Mouse (Mus musculus) intestine, embryonic 16.5 days (tissue): ENCODE results near the gene Prkar2a. TPM values are rescaled to one million over a fixed set of nuclear protein-coding genes. Genes with fewer than 3 reads are reported as not detected.
A peak's percentile ranks its signal among the peaks of the same experiment; 100 is the strongest.

Experiments used
- ATAC-seq: fragments of 200-750 bp; cut with Nextera tagmentation; 2 replicates; pipeline ENCODE4 v1.8.0; 2017; ENCODE audit warnings: moderate TSS enrichment, moderate library complexity
- H3K27ac ChIP-seq: fragments of 300-500 bp; sonication (generic); 2 replicates; pipeline ENCODE4 v1.5.1; 2014; ENCODE audit warnings: mild to moderate bottlenecking, low read length
- H3K27me3 ChIP-seq: fragments of 300-500 bp; sonication (generic); replicated peaks from 2 replicates; pipeline ENCODE4 v1.6.1; 2014; ENCODE audit warnings: low read length, control low read depth, mixed read lengths; ENCODE audit not compliant: control insufficient read depth, insufficient read depth
- H3K36me3 ChIP-seq: fragments of 300-500 bp; sonication (generic); 2 replicates; pipeline ENCODE4 v1.6.1; 2014; ENCODE audit warnings: low read length, control low read depth; ENCODE audit not compliant: control insufficient read depth, insufficient read depth
- H3K4me1 ChIP-seq: fragments of 300-500 bp; sonication (generic); 2 replicates; pipeline ENCODE4 v1.6.1; 2014; ENCODE audit warnings: low read length, control low read depth, mixed read lengths; ENCODE audit not compliant: control insufficient read depth, insufficient read depth
- H3K4me2 ChIP-seq: fragments of 300-500 bp; sonication (generic); 2 replicates; pipeline ENCODE4 v1.6.1; 2014; ENCODE audit warnings: low read depth, low read length, control low read depth
- H3K4me3 ChIP-seq: fragments of 300-500 bp; sonication (generic); 2 replicates; pipeline ENCODE4 v1.5.1; 2014; ENCODE audit warnings: mild to moderate bottlenecking, low read length
- H3K9ac ChIP-seq: fragments of 300-500 bp; sonication (generic); 2 replicates; pipeline ENCODE4 v1.6.1; 2014; ENCODE audit warnings: low read depth, low read length
- H3K9me3 ChIP-seq: fragments of 300-500 bp; sonication (generic); 2 replicates; pipeline ENCODE4 v1.6.1; 2016; ENCODE audit warnings: low read length, control low read depth; ENCODE audit not compliant: control insufficient read depth
- WGBS: fragments of 180-500 bp; shearing (Covaris S2); extraction: QIAGEN DNeasy Blood & Tissue Kit; methylation state at CpG from one replicate; pipeline ENCODE4 v1.1.7; 2014; 5-methylcytosine and 5-hydroxymethylcytosine counted together
- polyA plus RNA-seq: library from polyadenylated mRNA; unstranded; fragments of >200 nt; fragmentation: Nextera tagmentation; extraction: Ambion mirVana; gene quantifications from 2 replicates; pipeline ENCODE4 v1.2.1, GENCODE M21; 2015

Prkar2a gene
- polyA plus RNA-seq, 1 experiment from 2014 or later = 32.8 TPM

DNA sequence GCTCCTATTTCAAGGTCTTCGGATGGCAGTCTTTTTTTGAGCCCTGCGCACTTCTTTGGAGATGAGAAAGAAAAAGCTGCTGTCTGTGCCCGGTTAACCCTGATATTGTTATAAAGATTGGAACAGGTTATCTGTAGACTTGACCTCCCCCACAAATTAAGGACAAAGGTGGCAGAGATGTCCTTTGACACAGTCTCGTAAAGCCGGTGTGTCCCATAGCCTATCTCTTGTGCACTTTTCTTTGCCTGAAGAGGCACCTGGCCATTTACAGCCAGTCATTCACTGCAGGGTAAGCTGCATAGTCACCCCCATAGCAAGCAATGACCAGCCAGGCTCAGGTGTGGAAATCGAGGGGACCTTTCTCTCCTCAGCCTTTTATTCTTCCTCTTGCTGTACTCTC is 26.5 kb upstream of the Prkar2a start:
- Histone ChIP-seq H3K4me1 (peaks cover 9% of the 10 kb centered on the region), H3K9me3 (no peaks in the 10 kb centered on the region), H3K27ac (peak overlapping the region; percentile 62; the same call in 1 of the 2 replicates), H3K4me3 (peak overlapping the region; percentile 69), H3K36me3 (no peaks in the 10 kb centered on the region), H3K4me2 (peak overlapping the region; percentile 52), H3K27me3 (no peaks in the 10 kb centered on the region), H3K9ac (peak overlapping the region; percentile 77)
- ATAC-seq = peak; percentile 52
- 21% methylated on average over 6 of the region's 6 CpGs for WGBS

DNA sequence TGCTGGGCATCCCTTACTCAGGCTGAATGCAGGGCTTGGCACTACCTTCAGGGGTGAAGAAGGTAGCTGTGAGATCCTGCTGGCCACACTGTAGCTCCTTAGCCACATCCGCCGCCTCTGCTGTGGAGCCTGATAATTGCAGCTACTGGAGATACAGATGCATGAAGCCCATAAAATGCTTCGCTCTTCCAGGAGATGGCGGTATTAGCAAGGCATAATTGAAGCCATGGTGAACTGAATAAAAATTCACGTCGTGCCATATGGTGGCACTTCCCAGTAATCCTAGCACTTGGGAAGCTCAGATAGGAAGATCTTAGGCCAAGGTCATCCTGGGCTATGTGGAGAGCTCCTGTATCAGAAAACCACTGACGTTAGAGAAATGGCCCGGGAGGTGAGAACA is 19.2 kb upstream of the Prkar2a start:
- Histone ChIP-seq H3K27ac (no peak overlapping the region), H3K9me3 (peaks cover 6% of the 10 kb centered on the region), H3K9ac (no peak overlapping the region), H3K27me3 (no peaks in the 10 kb centered on the region), H3K4me3 (no peak overlapping the region), H3K36me3 (peaks cover 15% of the 10 kb centered on the region), H3K4me2 (no peak overlapping the region), H3K4me1 (no peaks in the 10 kb centered on the region)
- ATAC-seq = peak; percentile 48; the same call in 1 of the 2 replicates
- WGBS = 63% methylated on average over 8 of the region's 8 CpGs

DNA sequence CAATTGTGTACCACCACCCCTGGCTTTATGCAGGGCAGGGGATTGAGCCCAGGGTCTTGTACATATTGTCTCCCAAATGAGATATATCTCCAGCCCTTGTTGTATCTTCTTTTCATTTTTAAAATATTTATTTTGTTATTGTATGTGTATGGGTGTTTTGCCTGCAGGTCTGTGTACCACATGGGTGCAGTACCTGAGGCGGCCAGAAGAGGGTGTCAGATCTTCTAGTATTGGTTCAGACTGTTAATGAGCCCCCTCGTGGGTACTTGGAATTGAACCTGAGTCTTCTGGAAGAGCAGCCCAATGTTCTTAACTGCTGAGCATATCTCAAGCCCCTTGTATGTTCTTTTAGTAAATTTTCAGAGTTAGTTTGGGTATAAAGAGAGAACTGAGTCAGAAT is 16.0 kb upstream of the Prkar2a start:
- H3K4me1 ChIP-seq = no peaks in the 10 kb centered on the region
- H3K9me3 ChIP-seq = peaks cover 6% of the 10 kb centered on the region
- H3K4me2 ChIP-seq = no peak overlapping the region
- H3K36me3 ChIP-seq = peaks cover 15% of the 10 kb centered on the region
- WGBS = 56% methylated on average over 2 of the region's 2 CpGs
- H3K4me3 ChIP-seq = no peak overlapping the region
- no peak overlapping the region for H3K9ac ChIP-seq
- ATAC-seq = no peak
- H3K27me3 ChIP-seq = no peaks in the 10 kb centered on the region
- no peak overlapping the region for H3K27ac ChIP-seq

DNA sequence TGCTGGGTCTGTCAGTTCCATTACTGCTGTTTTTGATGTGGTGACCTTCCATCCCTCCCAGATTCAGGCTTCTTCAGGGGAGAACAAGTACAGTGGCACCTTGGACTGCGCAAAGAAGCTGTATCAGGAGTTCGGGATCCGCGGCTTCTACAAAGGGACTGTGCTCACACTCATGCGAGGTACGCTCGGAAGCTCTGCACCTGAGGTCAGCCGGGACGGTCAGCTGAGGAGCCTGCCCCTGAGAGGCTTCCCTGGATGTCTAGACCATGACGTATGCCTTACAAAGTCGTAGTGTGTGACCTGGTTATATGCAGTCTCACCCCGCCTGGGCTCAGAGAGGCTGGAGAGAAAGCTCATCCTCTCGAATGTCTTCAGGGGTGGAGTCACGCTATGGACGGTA is 9.1 kb upstream of the Prkar2a start:
- H3K9me3 ChIP-seq = no peaks in the 10 kb centered on the region
- no peak overlapping the region for H3K4me3 ChIP-seq
- no peak overlapping the region for H3K9ac ChIP-seq
- 93% methylated on average over 15 of the region's 15 CpGs for WGBS
- H3K27me3 ChIP-seq = no peaks in the 10 kb centered on the region
- no peaks in the 10 kb centered on the region for H3K4me1 ChIP-seq
- ATAC-seq = no peak
- no peak overlapping the region for H3K4me2 ChIP-seq
- H3K27ac ChIP-seq = no peak overlapping the region
- H3K36me3 ChIP-seq = no peaks in the 10 kb centered on the region

DNA sequence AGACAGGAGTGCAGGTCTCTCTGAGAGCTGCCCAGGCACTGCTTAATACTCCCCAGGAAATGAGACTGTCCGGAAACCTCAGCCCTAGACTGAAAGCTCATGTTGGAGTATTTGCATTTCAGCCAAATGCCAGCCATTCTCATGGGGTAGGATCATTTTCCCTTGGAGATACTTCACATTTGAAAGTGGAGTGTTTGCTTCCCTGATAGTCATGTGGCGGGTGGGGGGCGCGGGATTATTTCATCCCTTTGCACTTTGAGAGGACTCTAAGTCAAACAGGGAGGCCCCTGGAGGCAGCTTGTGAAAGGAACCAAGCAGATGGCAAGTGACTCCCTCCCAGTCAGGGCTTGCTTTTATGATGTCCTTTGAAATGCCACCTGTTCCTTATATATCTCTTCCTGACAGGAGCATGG is 2.6 kb upstream of the Prkar2a start:
- peak overlapping the region; percentile 49 for H3K27ac ChIP-seq
- H3K9ac ChIP-seq = no peak overlapping the region
- H3K27me3 ChIP-seq = no peaks in the 10 kb centered on the region
- ATAC-seq = peak; percentile 39; the same call in 1 of the 2 replicates
- 44% methylated on average over 4 of the region's 4 CpGs for WGBS
- H3K4me1 ChIP-seq = peaks cover 30% of the 10 kb centered on the region
- no peak overlapping the region for H3K4me3 ChIP-seq
- H3K36me3 ChIP-seq = no peaks in the 10 kb centered on the region
- no peaks in the 10 kb centered on the region for H3K9me3 ChIP-seq
- no peak overlapping the region for H3K4me2 ChIP-seq

DNA sequence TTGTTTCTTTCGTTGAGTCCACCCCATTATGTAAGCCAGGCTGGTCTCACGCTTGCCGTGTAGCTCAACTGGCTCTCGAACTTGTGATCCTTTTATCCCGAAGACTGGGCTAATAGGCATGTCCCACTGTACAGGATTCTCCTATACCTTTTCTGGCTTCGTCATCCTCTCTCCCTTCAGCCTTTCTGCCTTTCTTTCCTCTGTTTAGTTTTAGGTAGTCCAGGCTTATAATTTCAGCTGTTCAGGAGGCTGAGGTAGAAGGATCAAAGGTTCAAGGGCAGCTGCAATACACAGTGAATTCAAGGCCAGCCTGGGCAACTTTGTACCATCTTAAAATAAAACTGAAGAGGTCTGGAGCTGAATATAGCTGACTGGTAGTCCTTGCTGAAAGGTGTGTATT is 1.9 kb upstream of the Prkar2a start:
- Histone ChIP-seq H3K9me3 (no peaks in the 10 kb centered on the region), H3K36me3 (no peaks in the 10 kb centered on the region), H3K27me3 (no peaks in the 10 kb centered on the region), H3K27ac (no peak overlapping the region), H3K4me2 (no peak overlapping the region), H3K9ac (no peak overlapping the region), H3K4me3 (no peak overlapping the region), H3K4me1 (peaks cover 33% of the 10 kb centered on the region)
- ATAC-seq = no peak
- 81% methylated on average over 6 of the region's 6 CpGs for WGBS

DNA sequence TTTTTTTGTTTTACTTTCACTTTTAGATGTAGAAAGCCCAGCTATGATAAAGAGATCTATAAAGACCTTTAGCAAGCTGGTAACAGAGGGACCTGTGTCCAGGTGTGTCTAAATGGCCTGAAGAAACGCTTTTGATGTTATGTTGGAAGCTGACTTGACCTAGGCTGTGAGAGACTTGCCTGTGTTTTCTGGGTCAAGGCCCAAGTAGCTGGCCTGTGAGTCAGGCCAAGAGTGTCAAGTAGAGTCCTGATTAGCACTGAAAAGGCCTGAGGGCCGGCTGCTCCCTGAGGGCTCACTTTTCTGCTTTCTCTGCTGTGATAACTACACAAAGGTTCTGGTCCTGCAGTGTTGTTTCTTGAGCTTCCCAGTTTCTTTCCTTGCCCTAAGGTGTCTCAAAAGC is 1.4 kb upstream of the Prkar2a start:
- ATAC-seq = no peak
- H3K4me2 ChIP-seq = no peak overlapping the region
- WGBS = 70% methylated on average over 2 of the region's 2 CpGs
- no peaks in the 10 kb centered on the region for H3K9me3 ChIP-seq
- H3K4me3 ChIP-seq = no peak overlapping the region
- no peaks in the 10 kb centered on the region for H3K27me3 ChIP-seq
- H3K9ac ChIP-seq = no peak overlapping the region
- no peak overlapping the region for H3K27ac ChIP-seq
- peaks cover 33% of the 10 kb centered on the region for H3K4me1 ChIP-seq
- no peaks in the 10 kb centered on the region for H3K36me3 ChIP-seq

DNA sequence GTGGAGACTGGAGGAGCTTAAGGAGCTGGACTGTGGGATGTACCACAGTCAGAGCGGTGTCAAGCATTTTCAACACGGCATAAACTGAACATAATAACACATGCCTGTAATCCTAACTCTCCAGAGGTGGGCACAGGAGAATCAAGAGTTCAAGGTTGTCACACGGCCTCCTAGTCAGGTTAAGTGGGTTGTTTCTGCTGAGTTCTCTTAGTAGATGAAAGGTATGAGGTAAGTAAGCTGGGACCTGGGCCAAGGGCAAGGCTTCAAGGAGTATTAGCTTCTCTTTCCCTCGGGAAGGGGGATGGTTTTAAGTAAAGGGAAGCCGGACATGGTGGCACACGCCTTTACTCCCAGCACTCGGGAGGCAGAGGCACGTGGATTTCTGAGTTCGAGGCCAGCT is 663 bp upstream of the Prkar2a start:
- H3K36me3 ChIP-seq = no peaks in the 10 kb centered on the region
- H3K9me3 ChIP-seq = no peaks in the 10 kb centered on the region
- H3K9ac ChIP-seq = no peak overlapping the region
- peaks cover 39% of the 10 kb centered on the region for H3K4me1 ChIP-seq
- H3K27me3 ChIP-seq = no peaks in the 10 kb centered on the region
- no peak overlapping the region for H3K27ac ChIP-seq
- no peak overlapping the region for H3K4me3 ChIP-seq
- WGBS = 80% methylated on average over 9 of the region's 9 CpGs
- ATAC-seq = no peak
- no peak overlapping the region for H3K4me2 ChIP-seq

DNA sequence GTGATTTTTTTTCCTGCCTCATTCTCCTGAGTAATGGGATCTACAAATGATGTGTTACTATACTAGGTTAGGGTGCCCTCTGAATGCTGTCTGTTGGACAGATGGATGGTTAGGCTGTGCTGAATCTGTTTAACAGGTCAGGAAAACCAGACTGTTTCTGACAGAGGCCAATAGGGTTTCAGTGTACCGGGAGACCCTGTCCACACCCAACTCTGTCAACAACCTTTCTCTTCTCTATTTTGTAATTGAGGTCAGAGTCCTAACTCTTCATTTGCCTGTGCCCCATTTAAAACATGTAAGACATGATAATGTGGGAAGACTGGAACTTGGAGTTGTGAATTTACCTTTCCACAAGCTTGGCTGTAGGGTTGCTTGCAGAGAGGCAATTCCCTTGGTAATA is 879 bp downstream of the Prkar2a start:
- Histone ChIP-seq H3K27me3 (no peaks in the 10 kb centered on the region), H3K27ac (peak overlapping the region; percentile 65), H3K4me3 (no peak overlapping the region), H3K4me1 (peaks cover 49% of the 10 kb centered on the region), H3K9me3 (no peaks in the 10 kb centered on the region), H3K9ac (no peak overlapping the region), H3K4me2 (peak overlapping the region; percentile 11; the same call in 1 of the 2 replicates), H3K36me3 (no peaks in the 10 kb centered on the region)
- ATAC-seq = peak; percentile 47
- 55% methylated on average over 1 of the region's 1 CpGs for WGBS

DNA sequence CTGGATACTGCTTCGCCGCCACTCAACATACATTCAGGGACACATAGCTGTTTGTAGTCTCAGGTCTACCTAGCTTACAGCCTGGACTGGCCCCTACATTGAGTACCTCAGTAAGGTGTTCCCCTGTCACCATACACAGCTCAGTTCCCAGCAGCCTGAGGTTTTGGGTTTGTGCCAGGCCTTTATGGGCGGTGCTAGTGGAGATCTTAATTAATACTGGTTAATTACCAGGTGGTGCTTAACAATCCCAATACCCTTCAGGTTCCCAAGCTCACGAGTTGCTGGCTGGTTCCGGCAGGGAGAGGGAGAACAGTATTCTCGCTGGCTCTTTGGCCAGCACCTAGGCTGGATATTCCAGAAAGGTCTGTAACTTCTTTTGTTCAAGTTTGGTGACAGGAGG is 1.8 kb downstream of the Prkar2a start:
- Histone ChIP-seq H3K9ac (no peak overlapping the region), H3K4me3 (no peak overlapping the region), H3K4me1 (peaks cover 49% of the 10 kb centered on the region), H3K36me3 (no peaks in the 10 kb centered on the region), H3K9me3 (no peaks in the 10 kb centered on the region), H3K27me3 (no peaks in the 10 kb centered on the region), H3K4me2 (no peak overlapping the region), H3K27ac (peak overlapping the region; percentile 92)
- WGBS = 75% methylated on average over 6 of the region's 6 CpGs
- ATAC-seq = no peak
